Mouse (Mus musculus) adrenal gland (tissue): ENCODE data around the gene Olfr17.
"Not testable (repeated sequence)": the region's sequence is repeated elsewhere in the genome, so short reads cannot be mapped to it uniquely, and the experiment has no call there.

Source experiments
- intact Hi-C: fragments of 180-260 bp; cut with DNase I; formaldehyde crosslinking; loops from one replicate; pipeline ENCODE4 v1.15.1; 2025
- long read RNA-seq, 2 experiments: library from polyadenylated mRNA; unstranded; transcript quantifications; one replicate each; pipeline ENCODE4 v2.0.0; 2020; ENCODE audit warnings: borderline replicate concordance in 1 of 2; ENCODE audit not compliant: insufficient replicate concordance in 1 of 2

Gene Olfr17
- long read RNA-seq, experiment 1, result 0 reads
- long read RNA-seq, experiment 2, result 0 reads

GRCm38 (mm10) chr7:107092920-107093319 is at the start of gene Olfr17:
Gene Olfr17 (plus strand): TSS chr7:107093220.
- intact Hi-C loops, result no loop called here

GRCm38 (mm10) chr7:107044407-107044806 is 48.6 kb upstream of the Olfr17 start:
- intact Hi-C loops, result no loop called here

- intact Hi-C loops, result no loop called here
These were observed 47.2 kb upstream of the Olfr17 start for GRCm38 (mm10) chr7:107045833-107046232.

- intact Hi-C loops, result no loop called here
These were observed 45.4 kb upstream of the Olfr17 start for GRCm38 (mm10) chr7:107047578-107047977.

- intact Hi-C loops, result no loop called here
These were observed 22.3 kb upstream of the Olfr17 start, which contains the start of gene Olfr714 for GRCm38 (mm10) chr7:107070681-107071080. Gene Olfr714 (plus strand): TSS chr7:107070981.

- intact Hi-C loops, result not testable (repeated sequence)
These were observed 17.2 kb downstream of the Olfr17 start, which contains the start of gene Olfr715b for GRCm38 (mm10) chr7:107110269-107110668. Gene Olfr715b (minus strand): TSS chr7:107110369.

- intact Hi-C loops, result not testable (repeated sequence)
These were observed 38.0 kb downstream of the Olfr17 start, which contains the start of gene Olfr715 for GRCm38 (mm10) chr7:107130983-107131382. Gene Olfr715 (minus strand): TSS chr7:107131083.

GRCm38 (mm10) chr7:107138027-107138426 is 45.0 kb downstream of the Olfr17 start, which contains the start of gene Olfr716:
Gene Olfr716 (plus strand): TSS chr7:107138327.
- intact Hi-C loops, result not testable (repeated sequence)
